Mouse (Mus musculus) MEL (cell line): ENCODE measurements around the gene Gpatch1. TPM values are rescaled to one million over a fixed set of nuclear protein-coding genes. Genes with fewer than 3 reads are reported as not detected.

ENCODE experiments used
- DNase-seq: peaks from one replicate; pipeline ENCODE4 v3.0.0; 2011; ENCODE audit warnings: low read depth, low spot score
- H3K27ac ChIP-seq: 2 replicates; pipeline ENCODE4 v1.5.1; 2012; ENCODE audit warnings: low read depth, mild to moderate bottlenecking, control low read depth, low read length, moderate library complexity; ENCODE audit not compliant: control insufficient read depth
- H3K27me3 ChIP-seq, 2 experiments: fragments of 150-350 bp in 1 of 2; sonication (generic) in 1 of 2; 2 replicates each; pipeline ENCODE4 v1.6.1; 2012; ENCODE audit warnings: low read length in 2 of 2, mild to moderate bottlenecking in 2 of 2, improper control_type of control experiment in 1 of 2, moderate library complexity in 1 of 2; ENCODE audit not compliant: insufficient read depth in 2 of 2, control insufficient read depth in 1 of 2
- H3K36me3 ChIP-seq, 2 experiments: 2 replicates each; pipeline ENCODE4 v1.6.1; 2012 to 2014; ENCODE audit warnings: low read length in 2 of 2, improper control_type of control experiment in 1 of 2, inconsistent platforms in 1 of 2, mild to moderate bottlenecking in 1 of 2; ENCODE audit not compliant: insufficient read depth in 2 of 2, control insufficient read depth in 1 of 2
- H3K4me1 ChIP-seq, 2 experiments: fragments of 150-350 bp in 1 of 2; sonication (generic) in 1 of 2; 2 replicates each; pipeline ENCODE4 v1.6.1; 2012; ENCODE audit warnings: low read length in 2 of 2, improper control_type of control experiment in 1 of 2, mild to moderate bottlenecking in 1 of 2; ENCODE audit not compliant: insufficient read depth in 2 of 2, control insufficient read depth in 1 of 2
- H3K4me3 ChIP-seq, 2 experiments: fragments of 150-350 bp in 1 of 2; sonication (generic) in 1 of 2; 2 replicates each; pipeline ENCODE4 v1.5.1; 2012; ENCODE audit warnings: low read depth in 2 of 2, low read length in 2 of 2, mild to moderate bottlenecking in 2 of 2, moderate library complexity in 2 of 2, control low read depth in 1 of 2, improper control_type of control experiment in 1 of 2; ENCODE audit not compliant: control insufficient read depth in 1 of 2, insufficient read depth in 1 of 2
- H3K79me2 ChIP-seq: 2 replicates; pipeline ENCODE4 v1.6.1; 2012; ENCODE audit warnings: mild to moderate bottlenecking, low read length, moderate library complexity; ENCODE audit not compliant: control insufficient read depth, poor library complexity, insufficient read depth
- H3K9ac ChIP-seq: 2 replicates; pipeline ENCODE4 v1.6.1; 2012; ENCODE audit warnings: low read depth, mild to moderate bottlenecking, control low read depth, low read length, moderate library complexity; ENCODE audit not compliant: control insufficient read depth, poor library complexity, severe bottlenecking
- H3K9me3 ChIP-seq: fragments of 150-350 bp; sonication (generic); replicated peaks from 2 replicates; pipeline ENCODE4 v1.6.1; 2012; ENCODE audit warnings: mild to moderate bottlenecking, low read length, improper control_type of control experiment, moderate library complexity; ENCODE audit not compliant: insufficient read depth
- CTCF ChIP-seq, 3 experiments: IDR thresholded peaks in 2 of 3; conservative IDR thresholded peaks in 1 of 3; 2 replicates each; pipeline ENCODE4 v1.5.1; 2011 to 2012; ENCODE audit warnings: low read length in 3 of 3, low read depth in 2 of 3, mild to moderate bottlenecking in 2 of 3, improper control_type of control experiment in 1 of 3, inconsistent platforms in 1 of 3, mixed read lengths in 1 of 3, moderate library complexity in 1 of 3; ENCODE audit not compliant: control insufficient read depth in 1 of 3, insufficient read depth in 1 of 3, poor library complexity in 1 of 3, severe bottlenecking in 1 of 3
- E2F4 ChIP-seq: IDR thresholded peaks from 2 replicates; pipeline ENCODE4 v1.6.1; 2011; ENCODE audit warnings: low read depth, low read length, improper control_type of control experiment, borderline replicate concordance
- EP300 ChIP-seq, 2 experiments: IDR thresholded peaks; 2 replicates each; pipeline ENCODE4 v1.6.1; 2011; ENCODE audit warnings: improper control_type of control experiment in 2 of 2, low read length in 2 of 2, low read depth in 1 of 2, mild to moderate bottlenecking in 1 of 2
- ETS1 ChIP-seq: IDR thresholded peaks from 2 replicates; pipeline ENCODE4 v1.6.1; 2012; ENCODE audit warnings: low read depth, mild to moderate bottlenecking, inconsistent platforms, low read length, improper control_type of control experiment, moderate library complexity
- GABPA ChIP-seq: IDR thresholded peaks from 2 replicates; pipeline ENCODE4 v1.6.1; 2012; ENCODE audit warnings: low read depth, mild to moderate bottlenecking, inconsistent platforms, low read length, improper control_type of control experiment, moderate library complexity
- KAT2A ChIP-seq: conservative IDR thresholded peaks from 2 replicates; pipeline ENCODE4 v1.6.1; 2012; ENCODE audit warnings: low read depth, low read length, improper control_type of control experiment, inconsistent platforms
- MAZ ChIP-seq: IDR thresholded peaks from 2 replicates; pipeline ENCODE4 v1.6.1; 2012; ENCODE audit warnings: low read depth, mild to moderate bottlenecking, inconsistent platforms, low read length, improper control_type of control experiment
- MEF2A ChIP-seq: IDR thresholded peaks from 2 replicates; pipeline ENCODE4 v1.6.1; 2014; ENCODE audit warnings: low read depth, mild to moderate bottlenecking, inconsistent platforms, low read length, improper control_type of control experiment; ENCODE audit not compliant: poor library complexity, insufficient replicate concordance, severe bottlenecking; ENCODE audit errors: extremely low read depth
- MXI1 ChIP-seq: IDR thresholded peaks from 2 replicates; pipeline ENCODE4 v1.6.1; 2011; ENCODE audit warnings: mild to moderate bottlenecking, low read depth, low read length, improper control_type of control experiment
- MYC ChIP-seq: IDR thresholded peaks from 2 replicates; pipeline ENCODE4 v1.6.1; 2011; ENCODE audit warnings: low read depth, mild to moderate bottlenecking, low read length, improper control_type of control experiment, moderate library complexity
- NRF1 ChIP-seq: IDR thresholded peaks from 2 replicates; pipeline ENCODE4 v1.6.1; 2014; ENCODE audit warnings: low read depth, mild to moderate bottlenecking, inconsistent platforms, low read length, improper control_type of control experiment, moderate library complexity; ENCODE audit not compliant: poor library complexity, insufficient read depth, severe bottlenecking
- POLR2AphosphoS5 ChIP-seq: IDR thresholded peaks from 2 replicates; pipeline ENCODE4 v1.6.1; 2012; ENCODE audit warnings: low read depth, borderline replicate concordance, mild to moderate bottlenecking, inconsistent platforms, low read length, moderate library complexity, mixed read lengths
- RAD21 ChIP-seq: IDR thresholded peaks from 2 replicates; pipeline ENCODE4 v1.6.1; 2011; ENCODE audit warnings: mild to moderate bottlenecking, low read depth, low read length, improper control_type of control experiment
- SMC3 ChIP-seq: IDR thresholded peaks from 2 replicates; pipeline ENCODE4 v1.6.1; 2011; ENCODE audit warnings: low read depth, low read length, improper control_type of control experiment
- TAL1 ChIP-seq: IDR thresholded peaks from 2 replicates; pipeline ENCODE4 v1.6.1; 2012; ENCODE audit warnings: mild to moderate bottlenecking, inconsistent platforms, low read length, moderate library complexity, mixed read lengths
- UBTF ChIP-seq: IDR thresholded peaks from 2 replicates; pipeline ENCODE4 v1.6.1; 2012; ENCODE audit warnings: low read depth, mild to moderate bottlenecking, inconsistent platforms, low read length, improper control_type of control experiment, moderate library complexity, borderline replicate concordance; ENCODE audit not compliant: insufficient read depth
- polyA plus RNA-seq, 2 experiments: library from polyadenylated mRNA; stranded (reverse) in 1 of 2; unstranded in 1 of 2; fragments of >175 nt in 1 of 2; fragments of >200 nt in 1 of 2; gene quantifications; 2 replicates each; pipeline versions ENCODE4 v1.2.1 to v1.2.4; 2012; ENCODE audit warnings: low replicate concordance in 2 of 2, low read depth in 1 of 2; ENCODE audit not compliant: insufficient read length in 2 of 2, insufficient read depth in 1 of 2, missing spikeins in 1 of 2
- total RNA-seq: library from RNA; depleted of rRNA; stranded (reverse); fragments of 300-350 nt; gene quantifications from 2 replicates; pipeline ENCODE4 v1.2.3, GENCODE M21; 2012

The Gpatch1 gene
- total and polyA plus RNA-seq, 3 experiments = 8.5 to 13.4 TPM; not detected in 1

GRCm38 (mm10) chr7:35259384-35259783 is 58.9 kb downstream of the Gpatch1 start:
- TF ChIP-seq ETS1 (no peak), MEF2A (no peak), MXI1 (no peak), E2F4 (no peak), SMC3 (peak; percentile 21; the same call in 1 of the 2 replicates), UBTF (no peak), POLR2AphosphoS5 (no peak), MYC (no peak), GABPA (no peak), KAT2A (no peak), RAD21 (peak; percentile 41), CTCF (IDR thresholded peaks at IDR 0.05 in 2 of 3, conservative IDR thresholded peaks at IDR 0.05 in 1 of 3; ENCODE audit: control insufficient read depth in 1 of 3, insufficient read depth in 1 of 3, low read depth in 2 of 3, low read length in 3 of 3, poor library complexity in 1 of 3, severe bottlenecking in 1 of 3) (peak; percentile 22 to 61 (median 52))
- peaks cover 0 to 14% of the 10 kb centered on the region in 2 experiments; a peak in 1 of 4 replicates for H3K4me1 ChIP-seq
- peaks cover 0 to 5% of the 10 kb centered on the region in 2 experiments; a peak in 2 of 4 replicates for H3K36me3 ChIP-seq
- no peaks in the 10 kb centered on the region; a peak in 1 of 4 replicates for H3K27me3 ChIP-seq
- no peaks in the 10 kb centered on the region for H3K79me2 ChIP-seq
- H3K4me3 ChIP-seq = no peak overlapping the region
- H3K27ac ChIP-seq = no peak overlapping the region
- DNase-seq = peak; percentile 41
- H3K9me3 ChIP-seq = no peaks in the 10 kb centered on the region
- no peak overlapping the region for H3K9ac ChIP-seq

GRCm38 (mm10) chr7:35258294-35258693 is 59.9 kb downstream of the Gpatch1 start:
- Histone ChIP-seq H3K79me2 (no peaks in the 10 kb centered on the region), H3K4me3 (no peak overlapping the region), H3K27me3 (no peaks in the 10 kb centered on the region; a peak in 1 of 4 replicates), H3K9ac (no peak overlapping the region), H3K36me3 (no peaks in the 10 kb centered on the region; a peak in 2 of 4 replicates), H3K27ac (no peak overlapping the region), H3K9me3 (no peaks in the 10 kb centered on the region), H3K4me1 (peaks cover 0 to 3% of the 10 kb centered on the region in 2 experiments; a peak in 1 of 4 replicates)
- no peak for DNase-seq
- no peak for TF ChIP-seq NRF1
- TF ChIP-seq TAL1 = no peak
- TF ChIP-seq MAZ = no peak
- TF ChIP-seq E2F4 = no peak
- TF ChIP-seq EP300 (IDR thresholded peaks at IDR 0.05; ENCODE audit: low read depth in 1 of 2, low read length in 2 of 2) = no peak
